Mouse (Mus musculus) bone marrow macrophage, adult 2 months (primary cell): ENCODE measurements around the gene Jtb. TPM values are rescaled to one million over a fixed set of nuclear protein-coding genes. Genes with fewer than 3 reads are reported as not detected.
"Not testable (repeated sequence)": the region's sequence is repeated elsewhere in the genome, so short reads cannot be mapped to it uniquely, and the experiment has no call there.

Experiments used
- H3K27ac ChIP-seq: 2 replicates; pipeline ENCODE4 v1.5.1; 2012; ENCODE audit warnings: low read depth, low read length; ENCODE audit not compliant: insufficient read depth
- H3K4me1 ChIP-seq: 2 replicates; pipeline ENCODE4 v1.6.1; 2012; ENCODE audit warnings: low read length; ENCODE audit not compliant: control insufficient read depth, insufficient read depth
- H3K4me3 ChIP-seq: 2 replicates; pipeline ENCODE4 v1.5.1; 2012; ENCODE audit warnings: mild to moderate bottlenecking, low read length, moderate library complexity; ENCODE audit not compliant: insufficient read depth
- CTCF ChIP-seq: IDR thresholded peaks from 2 replicates; pipeline ENCODE4 v1.5.1; 2012; ENCODE audit warnings: low read depth, mild to moderate bottlenecking, low read length, moderate library complexity
- POLR2A ChIP-seq: IDR thresholded peaks from 2 replicates; pipeline ENCODE4 v1.6.1; 2012; ENCODE audit warnings: mild to moderate bottlenecking, low read depth, low read length, borderline replicate concordance
- polyA plus RNA-seq: library from polyadenylated mRNA; stranded (reverse); fragments of >200 nt; gene quantifications from 2 replicates; pipeline ENCODE4 v1.2.4, GENCODE M21; 2012; ENCODE audit not compliant: missing spikeins, insufficient read depth, insufficient read length

Gene Jtb
- polyA plus RNA-seq, 1 experiment = 64.5 TPM

DNA sequence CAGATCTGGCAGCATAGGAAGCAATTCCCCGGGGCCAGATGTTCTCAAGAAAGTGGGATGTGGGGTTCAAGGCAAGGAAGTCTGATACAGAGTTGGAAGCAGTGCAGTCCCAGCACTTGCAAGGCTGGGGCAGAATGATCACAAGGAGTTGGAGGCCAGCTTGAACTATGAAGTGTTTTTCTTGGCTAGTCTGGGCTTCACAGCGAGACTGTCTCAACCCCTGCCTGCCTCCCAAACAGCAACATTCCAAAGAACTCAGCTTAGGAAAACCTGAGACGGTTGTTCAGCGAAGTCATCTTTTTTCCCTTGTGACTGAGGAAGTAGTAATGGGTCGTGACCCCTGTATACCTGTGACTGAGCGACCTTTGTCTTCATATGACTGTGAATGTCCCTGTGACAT, 19.4 kb downstream of the Jtb start:
- Histone ChIP-seq H3K27ac (no peak overlapping the region), H3K4me1 (peaks cover 10% of the 10 kb centered on the region), H3K4me3 (no peak overlapping the region)
- TF ChIP-seq POLR2A (no peak), CTCF (no peak)

DNA sequence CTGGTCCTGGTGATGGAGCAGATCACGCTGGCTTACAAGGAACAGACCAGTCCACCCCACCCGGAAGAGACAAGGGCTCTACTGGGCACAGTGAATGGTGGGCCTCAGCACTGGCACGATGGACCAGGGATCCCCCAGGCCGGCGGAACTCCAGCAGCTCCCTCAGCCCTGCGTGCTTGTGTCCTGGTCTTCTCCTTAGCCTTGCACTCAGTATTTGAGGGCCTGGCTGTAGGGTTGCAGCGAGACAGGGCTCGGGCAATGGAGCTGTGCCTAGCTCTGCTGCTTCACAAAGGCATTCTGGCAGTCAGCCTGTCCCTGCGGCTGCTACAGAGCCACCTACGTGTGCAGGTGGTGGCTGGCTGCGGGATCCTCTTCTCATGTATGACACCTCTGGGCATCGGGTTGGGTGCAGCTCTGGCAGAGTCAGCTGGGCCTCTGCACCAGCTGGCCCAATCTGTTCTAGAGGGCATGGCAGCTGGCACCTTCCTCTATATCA, 20.4 kb downstream of the Jtb start:
- H3K4me3 ChIP-seq, H3K27ac ChIP-seq: not testable (repeated sequence)
- peaks cover 13% of the 10 kb centered on the region for H3K4me1 ChIP-seq

DNA sequence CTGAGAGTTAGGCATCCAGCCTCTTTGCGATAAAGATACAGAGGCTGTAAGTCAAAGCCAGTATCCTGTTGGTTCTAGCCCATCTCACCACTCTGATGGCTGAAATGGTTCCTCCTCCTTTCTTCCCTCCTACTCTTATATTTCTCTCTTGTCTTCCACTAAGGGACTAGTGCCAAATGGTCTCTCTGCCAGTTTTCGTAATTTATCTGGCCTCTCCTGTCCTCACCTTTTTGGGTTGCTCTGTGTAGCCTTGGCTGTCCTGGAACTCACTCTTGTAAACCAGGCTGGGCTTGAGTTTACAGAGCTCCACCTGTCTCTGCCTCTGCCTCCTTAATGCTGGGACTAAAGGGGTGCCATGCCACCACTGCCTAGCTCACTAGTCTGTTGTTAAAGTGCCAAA, 21.3 kb downstream of the Jtb start:
- not testable (repeated sequence) for H3K27ac ChIP-seq, H3K4me3 ChIP-seq
- H3K4me1 ChIP-seq = peaks cover 11% of the 10 kb centered on the region

GRCm38 (mm10) chr3:90253174-90253573, 21.8 kb downstream of the Jtb start:
- H3K4me1 ChIP-seq = peaks cover 11% of the 10 kb centered on the region
- H3K4me3 ChIP-seq, H3K27ac ChIP-seq: not testable (repeated sequence)

DNA sequence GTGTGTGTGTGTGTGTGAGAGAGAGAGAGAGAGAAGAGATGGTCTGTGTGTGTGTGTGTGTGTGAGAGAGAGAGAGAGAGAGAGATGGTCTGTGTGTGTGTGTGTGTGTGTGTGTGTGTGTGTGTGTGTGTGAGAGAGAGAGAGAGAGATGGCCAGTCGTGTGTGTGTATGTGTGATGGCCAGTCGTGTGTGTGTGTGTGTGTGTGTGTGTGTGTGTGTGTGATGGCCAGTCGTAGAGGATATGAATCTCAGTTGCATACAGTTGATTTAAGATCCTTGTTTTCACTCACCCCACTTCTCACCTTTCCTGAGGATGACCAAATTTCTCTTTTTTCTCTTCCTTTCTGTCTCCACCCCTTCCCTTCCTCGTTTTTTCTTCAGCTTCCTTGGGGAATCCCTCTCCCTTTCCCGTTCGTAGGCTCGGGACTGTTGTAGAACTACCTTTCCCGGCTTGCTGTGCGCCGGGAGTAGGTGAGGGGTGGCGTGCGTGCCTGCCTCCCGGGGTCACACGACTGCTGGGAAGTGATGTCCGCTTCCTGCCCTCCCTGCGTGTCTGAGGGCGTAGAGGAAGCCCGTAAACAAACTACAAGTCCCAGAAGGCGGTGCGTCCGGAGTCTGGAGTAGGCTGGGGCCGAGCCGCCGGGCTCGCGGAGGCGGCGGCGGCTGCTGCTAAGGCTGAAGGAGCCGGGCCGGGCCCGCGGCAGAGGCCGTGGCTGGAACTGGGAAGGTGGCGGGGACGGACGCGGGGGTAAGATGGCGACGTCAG, 22.4 kb downstream of the Jtb start, which contains the start of gene Crtc2:
Gene Crtc2, plus strand, starts transcription at position 511 of the 766 bp plus-strand sequence.
- peaks cover 11% of the 10 kb centered on the region for H3K4me1 ChIP-seq
- TF ChIP-seq POLR2A (no peak), CTCF (no peak)

GRCm38 (mm10) chr3:90254419-90255193, 23.2 kb downstream of the Jtb start:
- TF ChIP-seq POLR2A = no peak
- no peak for TF ChIP-seq CTCF
- H3K4me1 ChIP-seq = peaks cover 8% of the 10 kb centered on the region; the same call in 1 of the 2 replicates
- peak overlapping the region; percentile 77 for H3K27ac ChIP-seq
- H3K4me3 ChIP-seq = peak overlapping the region; percentile 95

More for the DNA sequence above, 22.4 kb downstream of the Jtb start, which contains the start of gene Crtc2:
- H3K4me3 ChIP-seq = peak within 1 kb of the TSS; percentile 95
- H3K27ac ChIP-seq = peak within 1 kb of the TSS; percentile 77

GRCm38 (mm10) chr3:90255194-90255565, 23.8 kb downstream of the Jtb start:
- Histone ChIP-seq H3K4me1 (peaks cover 8% of the 10 kb centered on the region; the same call in 1 of the 2 replicates), H3K27ac (no peak overlapping the region), H3K4me3 (peak overlapping the region; percentile 95)
- TF ChIP-seq CTCF = no peak
- TF ChIP-seq POLR2A = no peak

GRCm38 (mm10) chr3:90255784-90256353, 24.5 kb downstream of the Jtb start:
- no peak for TF ChIP-seq CTCF
- no peak for TF ChIP-seq POLR2A
- H3K27ac ChIP-seq = no peak overlapping the region
- peaks cover 8% of the 10 kb centered on the region; the same call in 1 of the 2 replicates for H3K4me1 ChIP-seq
- H3K4me3 ChIP-seq = no peak overlapping the region

DNA sequence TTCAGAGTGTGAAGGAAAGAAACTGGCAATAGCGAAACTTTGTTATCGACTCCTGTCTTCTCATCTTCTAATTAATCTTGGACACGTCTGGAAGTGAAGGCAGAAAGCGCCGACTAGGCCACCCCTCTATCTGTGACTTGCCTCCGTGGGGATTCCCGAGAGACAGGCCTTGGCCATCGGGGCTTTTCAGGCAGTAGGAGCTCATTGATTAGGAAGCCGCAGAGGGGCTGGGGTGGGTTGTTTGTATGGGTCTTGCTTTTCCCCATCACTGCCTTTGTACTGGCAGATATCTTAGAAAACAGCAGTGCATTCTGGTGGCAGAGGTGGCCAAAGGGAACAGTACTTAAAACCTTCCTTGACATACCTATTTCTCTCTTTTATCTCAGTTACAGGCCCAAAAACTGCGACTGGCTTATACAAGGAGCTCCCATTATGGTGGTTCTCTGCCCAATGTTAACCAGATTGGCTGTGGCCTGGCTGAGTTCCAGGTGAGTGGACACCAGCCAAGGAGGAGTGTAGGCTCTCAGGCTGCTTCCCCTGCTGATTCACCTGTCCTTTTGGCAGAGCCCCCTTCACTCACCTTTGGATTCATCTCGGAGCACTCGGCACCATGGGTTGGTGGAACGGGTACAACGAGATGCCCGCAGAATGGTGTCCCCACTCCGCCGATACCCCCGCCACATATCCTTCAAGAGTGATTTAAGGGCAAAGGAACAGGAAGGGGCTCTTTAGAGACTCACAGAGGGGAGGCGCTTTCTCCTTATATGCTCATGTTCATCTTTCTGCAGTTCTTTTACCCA, 25.5 kb downstream of the Jtb start:
- peaks cover 8% of the 10 kb centered on the region; the same call in 1 of the 2 replicates for H3K4me1 ChIP-seq
- H3K27ac ChIP-seq = no peak overlapping the region

More for the DNA sequence above, 25.5 kb downstream of the Jtb start:
- TF ChIP-seq CTCF (no peak), POLR2A (no peak)
- H3K4me3 ChIP-seq = no peak overlapping the region
